Mouse (Mus musculus) neural tube, embryonic 11.5 days (tissue): ENCODE results near the gene Smchd1. TPM values are rescaled to one million over a fixed set of nuclear protein-coding genes. Genes with fewer than 3 reads are reported as not detected.

Experiments
- ATAC-seq: fragments of 200-750 bp; cut with Nextera tagmentation; 2 replicates; pipeline ENCODE4 v1.8.0; 2017; ENCODE audit warnings: moderate number of reproducible peaks, mild to moderate bottlenecking, moderate TSS enrichment, moderate library complexity; ENCODE audit not compliant: insufficient read depth, low FRiP score, low TSS enrichment
- DNase-seq: peaks from one replicate; pipeline ENCODE4 v3.0.0-alpha.2; 2015; ENCODE audit warnings: low spot score
- H3K27ac ChIP-seq: fragments of 300-500 bp; sonication (generic); 2 replicates; pipeline ENCODE4 v1.5.1; 2014; ENCODE audit warnings: low read depth, mild to moderate bottlenecking, low read length
- H3K27me3 ChIP-seq: fragments of 300-500 bp; sonication (generic); 2 replicates; pipeline ENCODE4 v1.6.1; 2014; ENCODE audit warnings: mild to moderate bottlenecking, low read length, mixed read lengths; ENCODE audit not compliant: control insufficient read depth, insufficient read depth
- H3K36me3 ChIP-seq: fragments of 300-500 bp; sonication (generic); 2 replicates; pipeline ENCODE4 v1.6.1; 2014; ENCODE audit warnings: mild to moderate bottlenecking, low read length, moderate library complexity, mixed read lengths; ENCODE audit not compliant: control insufficient read depth, insufficient read depth
- H3K4me1 ChIP-seq: fragments of 300-500 bp; sonication (generic); 2 replicates; pipeline ENCODE4 v1.6.1; 2014; ENCODE audit warnings: low read length, mixed read lengths; ENCODE audit not compliant: control insufficient read depth, insufficient read depth
- H3K4me2 ChIP-seq: fragments of 300-500 bp; sonication (generic); 2 replicates; pipeline ENCODE4 v1.6.1; 2014; ENCODE audit warnings: low read depth, mild to moderate bottlenecking, moderate library complexity
- H3K4me3 ChIP-seq: fragments of 300-500 bp; sonication (generic); 2 replicates; pipeline ENCODE4 v1.5.1; 2014; ENCODE audit warnings: low read depth, low read length
- H3K9ac ChIP-seq: fragments of 300-500 bp; sonication (generic); 2 replicates; pipeline ENCODE4 v1.6.1; 2014; ENCODE audit warnings: mild to moderate bottlenecking, low read length
- H3K9me3 ChIP-seq: fragments of 300-500 bp; sonication (generic); 2 replicates; pipeline ENCODE4 v1.6.1; 2016; ENCODE audit warnings: low read length; ENCODE audit not compliant: control insufficient read depth
- WGBS: fragments of 180-500 bp; shearing (Covaris S2); extraction: QIAGEN DNeasy Blood & Tissue Kit; methylation state at CpG from one replicate; pipeline ENCODE4 v1.1.7; 2014; 5-methylcytosine and 5-hydroxymethylcytosine counted together
- polyA plus RNA-seq: library from polyadenylated mRNA; unstranded; fragments of >200 nt; fragmentation: Nextera tagmentation; extraction: Ambion mirVana; gene quantifications from 2 replicates; pipeline ENCODE4 v1.2.1, GENCODE M21; 2014

Gene Smchd1
- polyA plus RNA-seq, 1 experiment from 2014 or later: 68.9 TPM

- peaks cover 7% of the 10 kb centered on the region for H3K36me3 ChIP-seq
- no peak for ATAC-seq
- WGBS: 91% methylated on average over 1 of the region's 1 CpGs
- no peak overlapping the region for H3K4me3 ChIP-seq
- no peaks in the 10 kb centered on the region for H3K27me3 ChIP-seq
- no peak for DNase-seq
- H3K4me1 ChIP-seq: no peaks in the 10 kb centered on the region
- no peaks in the 10 kb centered on the region for H3K9me3 ChIP-seq
- no peak overlapping the region for H3K4me2 ChIP-seq
- no peak overlapping the region for H3K9ac ChIP-seq
- H3K27ac ChIP-seq: no peak overlapping the region
These were observed 58.1 kb downstream of the Smchd1 start for GRCm38 (mm10) chr17:71417008-71417407.

- no peaks in the 10 kb centered on the region for H3K9me3 ChIP-seq
- no peak overlapping the region for H3K9ac ChIP-seq
- no peak for ATAC-seq
- H3K4me2 ChIP-seq: no peak overlapping the region
- H3K27ac ChIP-seq: no peak overlapping the region
- no peak for DNase-seq
- 87% methylated on average over 3 of the region's 3 CpGs for WGBS
- H3K4me1 ChIP-seq: no peaks in the 10 kb centered on the region
- H3K36me3 ChIP-seq: peaks cover 8% of the 10 kb centered on the region
- H3K27me3 ChIP-seq: no peaks in the 10 kb centered on the region
- H3K4me3 ChIP-seq: no peak overlapping the region
These were observed 87.7 kb downstream of the Smchd1 start for GRCm38 (mm10) chr17:71387401-71387800.

DNA sequence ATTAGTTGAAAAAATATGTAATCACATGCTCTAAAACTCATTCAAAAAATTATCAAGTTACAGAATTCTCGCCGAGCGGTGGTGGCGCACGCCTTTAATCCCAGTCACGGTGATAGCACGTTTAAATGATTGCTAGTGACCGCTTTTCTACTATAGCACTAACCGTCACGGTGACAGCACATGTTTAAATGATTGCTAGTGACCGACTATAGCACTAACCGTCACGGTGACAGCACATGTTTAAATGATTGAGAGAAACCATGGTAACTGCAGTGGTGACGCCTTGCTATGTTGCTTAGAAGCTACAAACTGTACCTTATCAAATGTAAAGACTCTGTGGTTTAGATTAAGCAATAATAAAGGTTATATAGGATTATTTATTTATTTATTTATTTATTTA lies 94.8 kb downstream of the Smchd1 start:
- Histone ChIP-seq H3K4me2 (no peak overlapping the region), H3K9me3 (no peaks in the 10 kb centered on the region), H3K27me3 (no peaks in the 10 kb centered on the region), H3K9ac (no peak overlapping the region), H3K4me3 (no peak overlapping the region), H3K4me1 (no peaks in the 10 kb centered on the region), H3K27ac (no peak overlapping the region), H3K36me3 (0 out of 2 replicates have a peak, but pooled peaks cover 2% of the 10 kb centered on the region)
- 92% methylated on average over 14 of the region's 14 CpGs for WGBS
- ATAC-seq (no peak), DNase-seq (no peak)

DNA sequence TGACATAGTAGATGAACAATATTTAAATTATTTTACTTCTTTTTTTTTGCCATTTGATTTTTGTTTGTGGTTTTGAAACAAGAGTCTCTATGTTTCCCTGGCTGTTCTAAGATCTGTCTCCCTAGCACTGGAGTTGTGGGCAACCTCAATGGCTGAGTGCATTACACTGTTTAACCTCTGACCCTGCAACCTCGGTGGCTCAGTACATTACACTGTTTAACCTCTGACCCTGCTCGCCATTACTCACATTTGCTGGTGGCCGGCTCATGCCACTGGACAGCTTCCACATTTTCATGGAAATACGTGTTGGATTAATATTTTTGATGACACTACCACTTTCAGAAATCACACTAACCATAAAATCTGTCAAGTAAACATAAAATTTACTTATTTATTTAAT lies 97.2 kb downstream of the Smchd1 start:
- Histone ChIP-seq H3K4me2 (no peak overlapping the region), H3K27ac (no peak overlapping the region), H3K9me3 (no peaks in the 10 kb centered on the region), H3K4me1 (no peaks in the 10 kb centered on the region), H3K27me3 (no peaks in the 10 kb centered on the region), H3K36me3 (0 out of 2 replicates have a peak, but pooled peaks cover 2% of the 10 kb centered on the region), H3K9ac (no peak overlapping the region), H3K4me3 (no peak overlapping the region)
- DNase-seq: no peak
- 55% methylated on average over 4 of the region's 4 CpGs for WGBS
- ATAC-seq: no peak

- 91% methylated on average over 3 of the region's 3 CpGs for WGBS
- peaks cover 2% of the 10 kb centered on the region for H3K36me3 ChIP-seq
- H3K27me3 ChIP-seq: no peaks in the 10 kb centered on the region
- H3K4me1 ChIP-seq: no peaks in the 10 kb centered on the region
- no peaks in the 10 kb centered on the region for H3K9me3 ChIP-seq
- DNase-seq (no peak), ATAC-seq (no peak)
- no peak overlapping the region for H3K4me2 ChIP-seq
- no peak overlapping the region for H3K27ac ChIP-seq
- H3K9ac ChIP-seq: no peak overlapping the region
- no peak overlapping the region for H3K4me3 ChIP-seq
These were observed 119.6 kb downstream of the Smchd1 start for GRCm38 (mm10) chr17:71355526-71355925.

DNA sequence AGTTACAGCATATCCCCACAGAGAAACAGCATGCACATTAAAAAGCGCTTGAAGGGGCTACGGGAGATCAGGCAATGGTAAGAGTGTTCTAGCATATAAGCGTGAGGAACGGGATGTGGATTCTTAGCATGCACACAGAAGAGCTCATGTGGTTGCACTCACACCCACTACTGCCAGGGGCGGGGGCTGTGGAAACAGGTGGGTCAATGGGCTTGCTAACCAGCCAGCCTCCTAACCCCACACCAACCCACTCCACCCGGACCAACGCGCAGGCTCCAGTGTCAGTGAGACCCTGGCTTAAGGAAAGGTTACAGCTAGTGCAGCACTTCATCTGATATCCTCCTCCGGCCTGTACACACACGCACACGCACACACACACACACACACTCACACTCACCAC lies 120.9 kb downstream of the Smchd1 start:
- 96% methylated on average over 11 of the region's 11 CpGs for WGBS
- Histone ChIP-seq H3K27me3 (no peaks in the 10 kb centered on the region), H3K4me1 (no peaks in the 10 kb centered on the region), H3K27ac (no peak overlapping the region), H3K9ac (no peak overlapping the region), H3K9me3 (no peaks in the 10 kb centered on the region), H3K4me3 (no peak overlapping the region), H3K4me2 (no peak overlapping the region), H3K36me3 (peaks cover 3% of the 10 kb centered on the region)
- no peak for ATAC-seq
- no peak for DNase-seq

- no peak for ATAC-seq
- H3K27me3 ChIP-seq: no peaks in the 10 kb centered on the region
- no peak overlapping the region for H3K9ac ChIP-seq
- H3K9me3 ChIP-seq: no peaks in the 10 kb centered on the region
- no peak overlapping the region for H3K4me3 ChIP-seq
- no peak overlapping the region for H3K4me2 ChIP-seq
- 83% methylated on average over 3 of the region's 3 CpGs for WGBS
- no peaks in the 10 kb centered on the region for H3K4me1 ChIP-seq
- DNase-seq: no peak
- H3K36me3 ChIP-seq: peaks cover 9% of the 10 kb centered on the region
- no peak overlapping the region for H3K27ac ChIP-seq
These were observed 127.0 kb downstream of the Smchd1 start for GRCm38 (mm10) chr17:71348188-71348587.

DNA sequence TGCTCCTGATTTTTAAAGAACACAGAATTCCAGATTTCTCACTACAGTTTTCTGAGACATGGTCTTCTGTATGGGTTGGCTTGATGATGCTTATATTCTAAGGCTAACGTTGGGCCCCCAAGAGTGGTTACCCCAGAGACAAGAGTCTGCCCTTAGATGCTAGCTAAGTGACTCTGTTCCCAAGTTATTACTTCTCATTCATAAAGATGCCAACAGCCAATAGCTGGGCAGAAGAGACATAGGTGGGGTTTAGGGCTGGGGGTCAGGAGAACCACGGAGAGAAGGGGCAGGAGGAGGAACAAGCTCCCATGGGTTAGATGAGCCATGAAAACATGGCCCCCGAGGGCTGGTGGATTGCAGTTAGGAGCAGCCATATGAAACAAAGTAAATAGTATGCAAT lies 133.1 kb downstream of the Smchd1 start:
- no peak overlapping the region for H3K4me2 ChIP-seq
- H3K9me3 ChIP-seq: no peaks in the 10 kb centered on the region
- H3K9ac ChIP-seq: no peak overlapping the region
- H3K36me3 ChIP-seq: peaks cover 3% of the 10 kb centered on the region
- no peaks in the 10 kb centered on the region for H3K4me1 ChIP-seq
- no peaks in the 10 kb centered on the region for H3K27me3 ChIP-seq
- no peak overlapping the region for H3K4me3 ChIP-seq
- WGBS: 89% methylated on average over 3 of the region's 3 CpGs
- no peak overlapping the region for H3K27ac ChIP-seq
- no peak for ATAC-seq
- no peak for DNase-seq

GRCm38 (mm10) chr17:71338627-71339026 lies 136.5 kb downstream of the Smchd1 start:
- no peak overlapping the region for H3K27ac ChIP-seq
- H3K4me3 ChIP-seq: no peak overlapping the region
- no peaks in the 10 kb centered on the region for H3K9me3 ChIP-seq
- WGBS: 92% methylated on average over 6 of the region's 6 CpGs
- H3K4me2 ChIP-seq: no peak overlapping the region
- no peak for DNase-seq
- no peaks in the 10 kb centered on the region; the same call in 1 of the 2 replicates for H3K36me3 ChIP-seq
- no peak overlapping the region for H3K9ac ChIP-seq
- ATAC-seq: no peak
- no peaks in the 10 kb centered on the region for H3K4me1 ChIP-seq
- no peaks in the 10 kb centered on the region for H3K27me3 ChIP-seq
